Mouse (Mus musculus): ENCODE data around the gene Borcs5. TPM values are rescaled to one million over a fixed set of nuclear protein-coding genes. Genes with fewer than 3 reads are reported as not detected.

The Borcs5 gene
- polyA plus RNA-seq, 1 experiment from 2014 or later: 13.9 TPM

- H3K4me3 ChIP-seq (ENCODE audit: low read depth, low read length): no peak overlapping the region
Observed at GRCm38 (mm10) chr6:134630447-134630846, 8.9 kb upstream of the Borcs5 start.

DNA sequence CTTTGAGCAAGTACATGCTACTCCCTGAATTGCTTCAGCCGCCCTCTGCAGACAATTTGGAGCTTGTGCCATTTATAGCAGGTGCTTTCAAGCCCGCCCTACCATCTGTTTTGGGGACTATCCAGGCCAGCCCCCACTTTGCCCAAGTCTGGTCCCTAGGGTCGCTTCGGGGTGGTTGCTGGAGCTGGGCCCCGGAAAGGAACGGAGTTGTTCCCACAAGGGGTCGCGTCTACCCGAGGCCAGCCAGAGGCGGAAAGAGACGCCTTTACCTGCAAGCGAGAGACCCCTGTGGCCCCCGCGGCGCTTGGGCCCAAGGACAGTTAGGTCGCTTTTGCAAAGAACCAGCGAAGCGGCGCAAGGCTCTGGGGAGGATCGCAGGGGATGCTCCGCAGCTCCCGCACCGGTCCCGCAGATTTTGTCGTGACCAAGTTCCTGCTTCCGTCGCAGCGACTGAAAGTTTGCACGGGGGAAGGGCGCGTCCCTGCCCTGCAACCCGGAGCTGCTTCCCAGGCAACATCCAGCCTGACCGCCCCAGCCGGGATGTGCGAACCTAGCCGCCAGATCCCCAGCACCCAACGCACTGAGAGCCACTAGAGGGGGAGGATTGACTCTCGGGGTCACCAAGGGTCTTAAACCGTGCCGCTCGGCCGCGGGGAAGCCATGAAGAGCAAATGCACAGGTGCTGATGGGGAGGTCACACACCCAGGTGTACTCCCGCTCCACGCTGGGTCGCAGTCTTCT lies 7.2 kb upstream of the Borcs5 start, which contains the start of gene Mansc1:
TSS of gene Mansc1 (minus strand) at position 542 of the 741 bp plus-strand sequence.
- H3K4me2 ChIP-seq: peak within 1 kb of the TSS; percentile 89
- ATAC-seq (ENCODE audit: insufficient read depth) (peak; percentile 64), DNase-seq (peak; percentile 68)
- no peaks in the 10 kb centered on the region for H3K9me3 ChIP-seq (ENCODE audit: low read depth, low read length)
- peaks cover 6% of the 10 kb centered on the region; the same call in 1 of the 2 replicates for H3K4me1 ChIP-seq (ENCODE audit: insufficient read depth)
- WGBS: 1% methylated on average over 46 of the region's 46 CpGs
- no peak for TF ChIP-seq CTCF (IDR thresholded peaks at IDR 0.05; ENCODE audit: low read depth)
- H3K4me3 ChIP-seq (ENCODE audit: low read depth, low read length): peak within 1 kb of the TSS; percentile 52
- H3K27ac ChIP-seq (ENCODE audit: low read depth): no peak within 1 kb of the TSS; the same call in 1 of the 2 replicates
- peaks cover 6% of the 10 kb centered on the region; the same call in 1 of the 2 replicates for H3K27me3 ChIP-seq (ENCODE audit: insufficient read depth, low read length)
- H3K36me3 ChIP-seq (ENCODE audit: insufficient read depth): no peaks in the 10 kb centered on the region
- peak within 1 kb of the TSS; percentile 50 for H3K9ac ChIP-seq

More at GRCm38 (mm10) chr6:134630447-134630846, 8.9 kb upstream of the Borcs5 start:
- DNase-seq (no peak), ATAC-seq (ENCODE audit: insufficient read depth) (no peak)
- Histone ChIP-seq H3K27me3 (ENCODE audit: insufficient read depth, low read length) (peaks cover 6% of the 10 kb centered on the region; the same call in 1 of the 2 replicates), H3K36me3 (ENCODE audit: insufficient read depth) (no peaks in the 10 kb centered on the region), H3K27ac (ENCODE audit: low read depth) (no peak overlapping the region), H3K9ac (no peak overlapping the region), H3K4me2 (no peak overlapping the region), H3K9me3 (ENCODE audit: low read depth, low read length) (no peaks in the 10 kb centered on the region), H3K4me1 (ENCODE audit: insufficient read depth) (peaks cover 6% of the 10 kb centered on the region; the same call in 1 of the 2 replicates)
- 61% methylated on average over 9 of the region's 9 CpGs for WGBS
- TF ChIP-seq CTCF (IDR thresholded peaks at IDR 0.05; ENCODE audit: low read depth): no peak

DNA sequence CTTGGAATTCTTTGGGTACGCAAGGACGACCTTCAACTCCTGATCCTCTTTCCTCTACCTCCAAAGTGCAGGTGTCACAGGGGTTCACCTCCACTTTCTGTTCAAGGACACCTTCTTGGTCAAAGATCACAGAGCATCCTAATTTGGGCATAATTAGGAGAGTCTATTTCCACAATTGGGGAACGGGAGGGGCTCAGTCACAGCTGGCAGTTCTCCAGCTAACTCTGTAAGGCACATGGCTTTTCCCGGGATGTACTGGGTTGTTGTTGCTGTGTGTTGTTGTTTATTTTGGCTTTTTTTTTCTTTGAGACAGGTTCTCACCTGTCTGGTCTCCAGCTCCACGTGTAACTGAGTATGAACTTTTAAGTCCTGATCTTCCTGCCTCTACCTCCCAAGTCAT lies 6.6 kb upstream of the Borcs5 start:
- Histone ChIP-seq H3K36me3 (ENCODE audit: insufficient read depth) (no peaks in the 10 kb centered on the region), H3K9me3 (ENCODE audit: low read depth, low read length) (no peaks in the 10 kb centered on the region), H3K27me3 (ENCODE audit: insufficient read depth, low read length) (peaks cover 6% of the 10 kb centered on the region; the same call in 1 of the 2 replicates), H3K27ac (ENCODE audit: low read depth) (no peak overlapping the region), H3K4me2 (peak overlapping the region; percentile 89), H3K9ac (no peak overlapping the region; the same call in 1 of the 2 replicates), H3K4me3 (ENCODE audit: low read depth, low read length) (peak overlapping the region; percentile 52), H3K4me1 (ENCODE audit: insufficient read depth) (peaks cover 6% of the 10 kb centered on the region; the same call in 1 of the 2 replicates)
- ATAC-seq (ENCODE audit: insufficient read depth): no peak
- peak; percentile 43 for DNase-seq
- WGBS: 33% methylated on average over 5 of the region's 5 CpGs
- TF ChIP-seq CTCF (IDR thresholded peaks at IDR 0.05; ENCODE audit: low read depth): no peak

DNA sequence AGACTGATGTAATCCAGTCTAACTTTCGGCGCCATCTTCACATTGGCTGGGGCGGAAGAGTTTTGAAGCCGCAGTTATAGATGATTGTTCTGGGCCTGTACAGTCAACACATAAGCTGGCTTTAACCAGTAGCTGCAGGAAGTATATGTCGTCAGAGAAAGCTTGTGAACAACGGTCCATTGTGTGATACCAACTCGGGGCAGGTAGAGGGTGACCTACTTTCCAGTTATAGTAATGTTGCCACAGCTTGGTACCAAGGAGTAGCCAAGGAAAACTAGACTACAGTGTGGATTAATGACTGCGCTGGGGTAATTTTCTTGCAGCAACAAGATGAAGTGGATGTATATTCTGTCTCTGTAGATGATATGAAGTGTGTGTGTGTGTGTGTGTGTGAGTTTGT lies 5.8 kb upstream of the Borcs5 start:
- Histone ChIP-seq H3K27me3 (ENCODE audit: insufficient read depth, low read length) (peaks cover 6% of the 10 kb centered on the region; the same call in 1 of the 2 replicates), H3K4me1 (ENCODE audit: insufficient read depth) (peaks cover 6% of the 10 kb centered on the region; the same call in 1 of the 2 replicates), H3K4me3 (ENCODE audit: low read depth, low read length) (no peak overlapping the region), H3K4me2 (no peak overlapping the region), H3K36me3 (ENCODE audit: insufficient read depth) (no peaks in the 10 kb centered on the region), H3K9me3 (ENCODE audit: low read depth, low read length) (no peaks in the 10 kb centered on the region), H3K9ac (no peak overlapping the region), H3K27ac (ENCODE audit: low read depth) (no peak overlapping the region)
- DNase-seq: no peak
- TF ChIP-seq CTCF (IDR thresholded peaks at IDR 0.05; ENCODE audit: low read depth): no peak
- no peak for ATAC-seq (ENCODE audit: insufficient read depth)
- WGBS: 80% methylated on average over 8 of the region's 8 CpGs

- peaks cover 6% of the 10 kb centered on the region; the same call in 1 of the 2 replicates for H3K27me3 ChIP-seq (ENCODE audit: insufficient read depth, low read length)
- H3K4me1 ChIP-seq (ENCODE audit: insufficient read depth): peaks cover 7% of the 10 kb centered on the region; the same call in 1 of the 2 replicates
- ATAC-seq (ENCODE audit: insufficient read depth) (no peak), DNase-seq (no peak)
- no peak overlapping the region for H3K27ac ChIP-seq (ENCODE audit: low read depth)
- no peaks in the 10 kb centered on the region for H3K36me3 ChIP-seq (ENCODE audit: insufficient read depth)
- no peak for TF ChIP-seq CTCF (IDR thresholded peaks at IDR 0.05; ENCODE audit: low read depth)
- no peaks in the 10 kb centered on the region for H3K9me3 ChIP-seq (ENCODE audit: low read depth, low read length)
- H3K4me3 ChIP-seq (ENCODE audit: low read depth, low read length): no peak overlapping the region
- H3K9ac ChIP-seq: no peak overlapping the region
- no peak overlapping the region for H3K4me2 ChIP-seq
- WGBS: 48% methylated on average over 4 of the region's 4 CpGs
Observed at GRCm38 (mm10) chr6:134636476-134636875, 2.8 kb upstream of the Borcs5 start.

GRCm38 (mm10) chr6:134639900-134640299 lies 590 bp downstream of the Borcs5 start:
- Histone ChIP-seq H3K27me3 (ENCODE audit: insufficient read depth, low read length) (no peaks in the 10 kb centered on the region), H3K9ac (no peak overlapping the region), H3K4me2 (no peak overlapping the region), H3K4me3 (ENCODE audit: low read depth, low read length) (no peak overlapping the region), H3K9me3 (ENCODE audit: low read depth, low read length) (no peaks in the 10 kb centered on the region), H3K4me1 (ENCODE audit: insufficient read depth) (peaks cover 5% of the 10 kb centered on the region; the same call in 1 of the 2 replicates), H3K36me3 (ENCODE audit: insufficient read depth) (no peaks in the 10 kb centered on the region), H3K27ac (ENCODE audit: low read depth) (no peak overlapping the region)
- 95% methylated on average over 1 of the region's 1 CpGs for WGBS
- TF ChIP-seq CTCF (IDR thresholded peaks at IDR 0.05; ENCODE audit: low read depth): no peak
- ATAC-seq (ENCODE audit: insufficient read depth) (no peak), DNase-seq (no peak)
